Mouse (Mus musculus) spleen, adult 2 months (tissue): ENCODE results near the gene Colq. TPM values are rescaled to one million over a fixed set of nuclear protein-coding genes. Genes with fewer than 3 reads are reported as not detected.

Experiments used
- DNase-seq, 2 experiments: peaks; one replicate each; pipeline versions ENCODE4 v3.0.0 to v3.0.0-alpha.2; 2012 to 2021; ENCODE audit warnings: low spot score in 2 of 2, low read depth in 1 of 2
- H3K27ac ChIP-seq: fragments of 200-500 bp; 2 replicates; pipeline ENCODE4 v1.5.1; 2012; ENCODE audit warnings: low read length, inconsistent platforms; ENCODE audit not compliant: insufficient read depth
- H3K27me3 ChIP-seq: fragments of 200-500 bp; 2 replicates; pipeline ENCODE4 v1.6.1; 2012; ENCODE audit warnings: mild to moderate bottlenecking, moderate library complexity, low read length, inconsistent platforms; ENCODE audit not compliant: control insufficient read depth, insufficient read depth
- H3K36me3 ChIP-seq: fragments of 200-500 bp; 2 replicates; pipeline ENCODE4 v1.6.1; 2012; ENCODE audit warnings: mild to moderate bottlenecking, low read length, inconsistent platforms; ENCODE audit not compliant: control insufficient read depth, insufficient read depth
- H3K4me1 ChIP-seq: fragments of 200-500 bp; 2 replicates; pipeline ENCODE4 v1.6.1; 2011; ENCODE audit warnings: inconsistent platforms; ENCODE audit not compliant: control insufficient read depth, insufficient read depth, insufficient read length
- H3K4me3 ChIP-seq: fragments of 200-500 bp; 2 replicates; pipeline ENCODE4 v1.5.1; 2011; ENCODE audit warnings: mild to moderate bottlenecking, inconsistent platforms; ENCODE audit not compliant: insufficient read depth, insufficient read length; ENCODE audit errors: extremely low read depth
- CTCF ChIP-seq: fragments of 200-500 bp; IDR thresholded peaks from 2 replicates; pipeline ENCODE4 v1.5.1; 2011; ENCODE audit warnings: mild to moderate bottlenecking, inconsistent platforms; ENCODE audit not compliant: insufficient read depth, insufficient read length, insufficient replicate concordance; ENCODE audit errors: extremely low read depth
- POLR2A ChIP-seq: fragments of 200-500 bp; IDR thresholded peaks from 2 replicates; pipeline ENCODE4 v1.6.1; 2011; ENCODE audit warnings: low read depth, low read length, inconsistent platforms
- WGBS: fragments of 180-500 bp; shearing (Covaris S2); methylation state at CpG from one replicate; pipeline ENCODE4 v1.1.7; 2018; 5-methylcytosine and 5-hydroxymethylcytosine counted together
- polyA plus RNA-seq: library from polyadenylated mRNA; depleted of rRNA; stranded (reverse); fragments of >200 nt; gene quantifications from 2 replicates; pipeline ENCODE4 v1.2.3, GENCODE M21; 2012; rRNA removed

Colq gene
- polyA plus RNA-seq, 1 experiment: 13.9 TPM

- Histone ChIP-seq H3K27ac (peak within 1 kb of the TSS; percentile 88), H3K36me3 (peaks cover 7% of the 10 kb centered on the region; the same call in 1 of the 2 replicates), H3K27me3 (no peaks in the 10 kb centered on the region), H3K4me3 (peak within 1 kb of the TSS; percentile 98), H3K4me1 (peaks cover 11% of the 10 kb centered on the region; the same call in 1 of the 2 replicates)
- WGBS: 1% methylated on average over 37 of the region's 37 CpGs
- TF ChIP-seq CTCF: no peak
- TF ChIP-seq POLR2A: no peak
- peak; percentile 16 to 17 for DNase-seq
These were observed 96.7 kb downstream of the Colq start, which contains the start of gene Eaf1 for GRCm38 (mm10) chr14:31494349-31494974. TSS of gene Eaf1 (plus strand) at chr14:31494399.

- no peaks in the 10 kb centered on the region for H3K27me3 ChIP-seq
- WGBS: 12% methylated on average over 9 of the region's 9 CpGs
- peaks cover 11% of the 10 kb centered on the region; the same call in 1 of the 2 replicates for H3K4me1 ChIP-seq
- DNase-seq: no peak
- no peak overlapping the region for H3K27ac ChIP-seq
- TF ChIP-seq POLR2A: no peak
- H3K4me3 ChIP-seq: peak overlapping the region; percentile 98
- peaks cover 11% of the 10 kb centered on the region; the same call in 1 of the 2 replicates for H3K36me3 ChIP-seq
These were observed 97.2 kb downstream of the Colq start for GRCm38 (mm10) chr14:31493901-31494300.

DNA sequence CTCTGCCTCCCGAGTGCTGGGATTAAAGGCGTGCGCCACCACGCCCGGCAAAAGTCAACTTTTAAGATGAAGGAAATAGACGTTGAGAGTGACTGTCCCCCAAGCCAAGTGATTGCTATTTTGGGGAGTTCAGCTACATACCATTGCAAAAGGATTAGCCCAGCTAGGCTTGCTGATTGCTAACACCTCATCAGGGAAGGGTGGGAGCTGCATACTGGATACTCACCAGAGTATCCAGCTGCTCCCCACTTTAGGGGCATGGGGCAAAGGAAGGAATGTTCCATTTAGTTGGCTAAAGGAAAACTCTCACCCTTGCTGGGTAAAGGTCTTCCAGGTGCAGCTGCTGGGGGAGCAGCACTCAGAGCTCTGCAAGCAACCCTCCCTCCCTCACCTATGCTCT, 103.1 kb downstream of the Colq start:
- H3K27me3 ChIP-seq: no peaks in the 10 kb centered on the region
- H3K4me1 ChIP-seq: no peaks in the 10 kb centered on the region
- TF ChIP-seq CTCF: no peak
- no peak for TF ChIP-seq POLR2A
- WGBS: 96% methylated on average over 6 of the region's 6 CpGs
- no peak overlapping the region for H3K4me3 ChIP-seq
- H3K27ac ChIP-seq: no peak overlapping the region
- no peak for DNase-seq
- peaks cover 33% of the 10 kb centered on the region for H3K36me3 ChIP-seq

DNA sequence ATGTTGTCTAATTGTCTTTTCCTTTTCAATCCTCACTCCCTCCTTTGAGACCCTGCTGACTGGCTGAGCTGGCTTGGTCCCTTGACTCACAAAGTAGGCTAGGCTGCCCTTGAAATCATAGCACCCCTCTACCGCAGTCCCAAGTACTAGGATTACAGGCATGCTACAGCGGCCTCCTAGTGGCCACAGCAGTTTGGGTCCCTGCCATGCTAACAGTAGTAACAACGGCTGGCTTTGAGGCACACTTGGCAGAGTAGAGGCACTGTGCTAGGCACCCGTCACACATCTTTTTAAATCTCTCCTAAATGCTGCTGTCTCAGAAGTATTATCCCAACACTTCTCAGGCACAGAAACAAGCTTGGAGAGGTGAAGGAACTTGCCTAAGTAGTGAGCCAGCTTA, 104.7 kb downstream of the Colq start:
- no peak for TF ChIP-seq CTCF
- TF ChIP-seq POLR2A: no peak
- 86% methylated on average over 4 of the region's 4 CpGs for WGBS
- Histone ChIP-seq H3K36me3 (peaks cover 43% of the 10 kb centered on the region), H3K4me1 (no peaks in the 10 kb centered on the region), H3K27ac (no peak overlapping the region), H3K4me3 (no peak overlapping the region), H3K27me3 (no peaks in the 10 kb centered on the region)
- DNase-seq: no peak

DNA sequence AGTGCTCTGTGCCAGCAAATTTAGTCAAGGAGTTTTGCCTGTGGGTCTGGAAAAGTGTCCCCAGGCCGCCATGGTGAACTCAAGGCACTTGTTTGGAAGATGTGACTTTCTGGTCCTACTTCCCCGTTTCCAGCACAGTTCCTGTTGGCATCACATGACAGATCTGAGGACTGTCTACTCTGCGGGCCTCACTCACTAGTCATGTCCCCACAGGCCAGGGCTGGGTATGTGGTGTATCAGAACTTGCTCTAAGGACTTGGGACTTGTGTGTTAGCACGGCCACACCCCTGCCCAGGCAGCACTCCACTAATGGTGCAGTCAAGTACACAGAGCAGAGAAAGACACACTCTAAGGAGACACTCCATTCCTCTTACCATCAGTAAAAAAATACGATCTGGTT, 108.7 kb downstream of the Colq start:
- TF ChIP-seq CTCF (no peak), POLR2A (no peak)
- Histone ChIP-seq H3K27ac (no peak overlapping the region), H3K36me3 (peaks cover 47% of the 10 kb centered on the region), H3K4me3 (no peak overlapping the region), H3K27me3 (no peaks in the 10 kb centered on the region), H3K4me1 (no peaks in the 10 kb centered on the region)
- DNase-seq: no peak
- WGBS: 74% methylated on average over 5 of the region's 5 CpGs

GRCm38 (mm10) chr14:31473297-31473696, 117.8 kb downstream of the Colq start:
- Histone ChIP-seq H3K4me1 (no peaks in the 10 kb centered on the region), H3K27ac (no peak overlapping the region), H3K27me3 (no peaks in the 10 kb centered on the region), H3K4me3 (no peak overlapping the region), H3K36me3 (no peaks in the 10 kb centered on the region)
- TF ChIP-seq POLR2A: no peak
- TF ChIP-seq CTCF: no peak
- 86% methylated on average over 2 of the region's 2 CpGs for WGBS
- DNase-seq: no peak

Other genes with a start within 250 kb of the Colq start
- gene Sh3bp5, start 155.3 kb downstream of the Colq start, polyA plus RNA-seq: 36.0 and 43.0 TPM in 2 replicates
- 28.8 and 30.8 TPM in 2 replicates for gene Eaf1, start 96.9 kb downstream of the Colq start, polyA plus RNA-seq
- gene Mettl6, start 96.3 kb downstream of the Colq start, polyA plus RNA-seq: 5.8 and 7.1 TPM in 2 replicates
- gene Gm49387, start 49.5 kb upstream of the Colq start, polyA plus RNA-seq: 0.32 TPM in 1 of 2 replicates, not detected in the other
- 16.8 and 19.0 TPM in 2 replicates for gene Btd, start 49.7 kb upstream of the Colq start, polyA plus RNA-seq
- gene Hacl1, start 49.9 kb upstream of the Colq start, polyA plus RNA-seq: 4.5 and 6.1 TPM in 2 replicates
- 1.8 and 2.7 TPM in 2 replicates for gene Ankrd28, start 239.3 kb upstream of the Colq start, polyA plus RNA-seq